Mouse (Mus musculus) lung, postnatal 0 days (tissue): ENCODE measurements around the gene Pdia4.
"Not testable (repeated sequence)": the region's sequence is repeated elsewhere in the genome, so short reads cannot be mapped to it uniquely, and the experiment has no call there.

Experiments
- CTCF ChIP-seq: IDR thresholded peaks from 2 replicates; pipeline ENCODE4 v1.5.1; 2016; ENCODE audit warnings: antibody characterized with exemption, mild to moderate bottlenecking
- EP300 ChIP-seq: IDR thresholded peaks from 2 replicates; pipeline ENCODE4 v1.6.1; 2016; ENCODE audit warnings: antibody characterized with exemption, mild to moderate bottlenecking, control low read depth

DNA sequence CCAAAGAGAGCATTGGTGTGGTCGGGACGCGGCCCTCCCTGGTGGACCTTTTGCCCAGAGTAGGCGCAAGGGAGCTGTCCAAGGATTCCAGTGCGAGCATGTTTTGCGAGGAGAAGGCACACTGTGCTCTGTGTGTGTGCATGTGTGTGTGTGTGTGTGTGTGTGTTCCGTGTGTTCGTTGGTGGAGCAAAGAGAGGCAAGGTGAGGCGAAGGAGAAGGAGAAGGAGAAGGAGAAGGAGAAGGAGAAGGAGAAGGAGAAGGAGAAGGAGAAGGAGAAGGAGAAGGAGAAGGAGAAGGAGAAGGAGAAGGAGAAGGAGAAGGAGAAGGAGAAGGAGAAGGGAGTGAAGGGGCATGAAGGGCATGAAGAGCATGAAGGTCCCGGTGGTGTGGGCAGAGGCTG, 50.5 kb downstream of the Pdia4 start:
- TF ChIP-seq CTCF, EP300: not testable (repeated sequence)
